Mouse (Mus musculus) kidney, embryonic 14.5 days (tissue): ENCODE measurements around the gene Klhl11. TPM values are rescaled to one million over a fixed set of nuclear protein-coding genes. Genes with fewer than 3 reads are reported as not detected.

Experiments used
- ATAC-seq: fragments of 200-750 bp; cut with Nextera tagmentation; 2 replicates; pipeline ENCODE4 v1.8.0; 2017; ENCODE audit warnings: moderate number of reproducible peaks, mild to moderate bottlenecking, moderate TSS enrichment, moderate library complexity; ENCODE audit not compliant: low FRiP score, low TSS enrichment
- H3K27ac ChIP-seq: fragments of 300-500 bp; sonication (generic); 2 replicates; pipeline ENCODE4 v1.5.1; 2014; ENCODE audit warnings: low read depth, mild to moderate bottlenecking, low read length, moderate library complexity, mixed read lengths
- H3K27me3 ChIP-seq: fragments of 300-500 bp; sonication (generic); 2 replicates; pipeline ENCODE4 v1.6.1; 2014; ENCODE audit warnings: mild to moderate bottlenecking, low read length; ENCODE audit not compliant: control insufficient read depth, insufficient read depth
- H3K36me3 ChIP-seq: fragments of 300-500 bp; sonication (generic); 2 replicates; pipeline ENCODE4 v1.6.1; 2014; ENCODE audit warnings: low read length, mixed read lengths; ENCODE audit not compliant: control insufficient read depth, insufficient read depth
- H3K4me1 ChIP-seq: fragments of 300-500 bp; sonication (generic); 2 replicates; pipeline ENCODE4 v1.6.1; 2014; ENCODE audit warnings: low read length, mixed read lengths; ENCODE audit not compliant: control insufficient read depth, insufficient read depth
- H3K4me2 ChIP-seq: fragments of 300-500 bp; sonication (generic); replicated peaks from 2 replicates; pipeline ENCODE4 v1.6.1; 2014; ENCODE audit warnings: low read depth, mild to moderate bottlenecking, low read length
- H3K4me3 ChIP-seq: fragments of 300-500 bp; sonication (generic); 2 replicates; pipeline ENCODE4 v1.5.1; 2014; ENCODE audit warnings: mild to moderate bottlenecking, low read length
- H3K9ac ChIP-seq: fragments of 300-500 bp; sonication (generic); 2 replicates; pipeline ENCODE4 v1.6.1; 2014; ENCODE audit warnings: low read depth, mild to moderate bottlenecking, low read length, moderate library complexity
- H3K9me3 ChIP-seq: fragments of 300-500 bp; sonication (generic); 2 replicates; pipeline ENCODE4 v1.6.1; 2016; ENCODE audit warnings: low read length; ENCODE audit not compliant: control insufficient read depth
- WGBS: fragments of 180-500 bp; shearing (Covaris S2); extraction: QIAGEN DNeasy Blood & Tissue Kit; methylation state at CpG from one replicate; pipeline ENCODE4 v1.1.7; 2014; 5-methylcytosine and 5-hydroxymethylcytosine counted together
- polyA plus RNA-seq: library from polyadenylated mRNA; unstranded; fragments of >200 nt; fragmentation: Nextera tagmentation; extraction: Ambion mirVana; gene quantifications from 2 replicates; pipeline ENCODE4 v1.2.1, GENCODE M21; 2014

Klhl11 gene
- polyA plus RNA-seq: 8.5 and 12.3 TPM in 2 replicates

DNA sequence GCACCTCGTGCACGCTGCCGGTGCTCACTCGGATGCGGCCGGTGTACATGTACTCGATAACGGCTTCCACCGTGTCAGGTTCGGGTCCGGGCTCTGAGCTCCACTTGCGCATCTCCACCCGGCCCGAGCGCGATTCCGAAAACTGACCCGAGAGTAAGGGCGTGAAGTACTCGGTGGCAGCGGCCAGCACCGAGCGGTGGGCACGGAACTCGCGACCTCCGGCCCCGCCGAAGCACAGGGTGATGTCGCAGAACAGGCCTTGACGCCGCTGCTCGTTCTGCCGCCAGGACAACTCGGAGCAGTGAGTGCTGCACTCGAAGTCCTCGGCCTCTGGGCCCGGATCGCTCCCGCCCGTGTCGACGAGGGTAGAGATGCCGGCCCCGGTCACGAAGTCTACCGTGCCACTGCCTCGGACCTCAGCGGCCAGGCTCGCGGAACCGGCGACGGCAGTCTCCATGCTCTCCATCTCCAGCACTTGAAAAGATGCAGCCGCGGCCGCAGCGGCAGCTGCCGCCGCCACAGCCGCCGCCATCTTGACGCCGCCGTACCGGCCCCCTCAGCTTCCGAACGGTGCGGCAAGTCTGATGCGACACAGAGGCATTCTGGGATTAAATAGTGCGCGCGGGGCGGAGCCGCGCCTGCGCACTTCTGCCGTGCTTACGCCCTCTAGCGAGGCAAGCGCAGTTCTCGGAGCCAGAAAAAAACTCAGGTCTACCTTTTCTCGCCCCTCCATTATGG, at the start of gene Klhl11:
Gene Klhl11, minus strand, starts transcription at position 545 of the 738 bp plus-strand sequence.
- H3K4me2 ChIP-seq: peak within 1 kb of the TSS; percentile 95
- peaks cover 10% of the 10 kb centered on the region for H3K36me3 ChIP-seq
- ATAC-seq: peak; percentile 94
- peak within 1 kb of the TSS; percentile 93 for H3K9ac ChIP-seq
- no peaks in the 10 kb centered on the region for H3K27me3 ChIP-seq
- no peaks in the 10 kb centered on the region for H3K9me3 ChIP-seq
- under 1% methylated on average over 83 of the region's 83 CpGs for WGBS
- peak within 1 kb of the TSS; percentile 83 for H3K27ac ChIP-seq
- H3K4me1 ChIP-seq: peaks cover 14% of the 10 kb centered on the region
- H3K4me3 ChIP-seq: peak within 1 kb of the TSS; percentile 92

DNA sequence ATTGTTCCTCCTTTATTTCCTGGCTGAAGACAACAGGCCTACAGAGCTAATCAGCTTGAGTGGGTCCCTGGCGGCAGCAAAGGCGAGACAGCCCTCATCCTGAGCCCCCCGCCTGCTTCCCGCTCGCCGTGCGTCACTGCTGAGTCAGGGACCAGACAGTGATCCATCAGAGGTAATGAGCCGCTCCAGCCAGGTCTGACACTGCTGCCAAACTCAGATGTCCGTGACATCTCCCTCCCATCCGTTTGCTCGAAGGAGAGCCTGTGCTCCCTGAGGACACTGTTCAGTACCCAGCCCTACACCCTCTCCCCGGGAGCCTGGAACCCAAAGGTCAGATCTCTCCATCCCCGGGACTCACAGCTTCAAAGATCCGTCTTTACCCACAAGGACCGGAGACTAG, 48.3 kb upstream of the Klhl11 start:
- WGBS: 37% methylated on average over 15 of the region's 15 CpGs
- peaks cover 29% of the 10 kb centered on the region for H3K4me1 ChIP-seq
- H3K9ac ChIP-seq: no peak overlapping the region
- H3K4me3 ChIP-seq: no peak overlapping the region
- no peaks in the 10 kb centered on the region for H3K9me3 ChIP-seq
- H3K27ac ChIP-seq: 0 out of 2 replicates have a peak overlapping the region, but pooled peaks have one; percentile 30
- H3K27me3 ChIP-seq: no peaks in the 10 kb centered on the region
- ATAC-seq: peak; percentile 68
- no peak overlapping the region for H3K4me2 ChIP-seq
- peaks cover 74% of the 10 kb centered on the region for H3K36me3 ChIP-seq

DNA sequence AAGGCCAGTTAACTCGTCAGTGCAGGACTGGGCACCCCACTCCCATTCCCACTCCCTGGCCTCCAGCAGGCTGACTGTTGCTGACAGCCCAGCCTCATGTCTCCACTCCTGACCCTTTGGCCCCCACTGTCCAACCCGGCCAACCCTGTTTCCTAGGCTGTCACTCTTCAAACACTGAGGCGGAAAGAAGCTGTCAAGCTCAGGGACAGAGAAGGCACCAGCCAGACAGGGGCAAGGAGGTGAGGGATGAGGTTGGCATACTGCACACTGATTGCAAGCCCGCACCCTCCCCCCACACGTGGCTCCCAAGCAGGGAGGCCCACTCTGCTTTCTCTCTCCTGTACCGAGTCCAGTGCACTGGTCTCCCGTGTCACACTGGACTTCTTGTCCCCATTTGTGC, 46.6 kb upstream of the Klhl11 start:
- Histone ChIP-seq H3K36me3 (peaks cover 91% of the 10 kb centered on the region), H3K27me3 (no peaks in the 10 kb centered on the region), H3K9ac (no peak overlapping the region), H3K4me2 (no peak overlapping the region), H3K4me1 (peaks cover 15% of the 10 kb centered on the region; the same call in 1 of the 2 replicates), H3K4me3 (no peak overlapping the region), H3K27ac (peak overlapping the region; percentile 37; the same call in 1 of the 2 replicates), H3K9me3 (no peaks in the 10 kb centered on the region)
- ATAC-seq: peak; percentile 10; the same call in 1 of the 2 replicates
- WGBS: 58% methylated on average over 7 of the region's 7 CpGs

DNA sequence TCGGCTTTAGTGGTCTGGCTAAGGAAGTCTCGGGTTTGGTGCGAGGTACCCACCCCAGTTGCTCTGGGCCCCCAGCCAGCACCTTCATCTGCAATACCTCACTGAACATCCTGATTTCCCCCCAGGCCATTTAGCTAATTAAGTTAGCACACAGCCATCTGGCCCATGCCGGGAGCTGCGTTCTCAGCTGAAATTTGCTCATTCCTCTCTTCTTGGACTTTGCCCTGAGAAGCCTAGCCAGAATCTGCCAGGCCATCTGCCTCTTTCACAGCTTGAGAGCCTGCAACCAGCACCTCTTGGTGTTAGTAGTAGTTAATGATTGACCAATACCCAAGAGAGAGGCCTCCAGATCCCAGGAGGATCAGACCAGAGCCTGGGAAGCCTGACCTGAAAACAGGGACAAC, 45.6 kb upstream of the Klhl11 start:
- H3K4me1 ChIP-seq: peaks cover 15% of the 10 kb centered on the region; the same call in 1 of the 2 replicates
- H3K27ac ChIP-seq: no peak overlapping the region
- 52% methylated on average over 5 of the region's 5 CpGs for WGBS
- H3K27me3 ChIP-seq: no peaks in the 10 kb centered on the region
- H3K9me3 ChIP-seq: no peaks in the 10 kb centered on the region
- peaks cover 96% of the 10 kb centered on the region for H3K36me3 ChIP-seq
- H3K4me2 ChIP-seq: no peak overlapping the region
- no peak overlapping the region for H3K4me3 ChIP-seq
- H3K9ac ChIP-seq: no peak overlapping the region
- ATAC-seq: 0 out of 2 replicates have a peak, but pooled peaks have one; percentile 41

DNA sequence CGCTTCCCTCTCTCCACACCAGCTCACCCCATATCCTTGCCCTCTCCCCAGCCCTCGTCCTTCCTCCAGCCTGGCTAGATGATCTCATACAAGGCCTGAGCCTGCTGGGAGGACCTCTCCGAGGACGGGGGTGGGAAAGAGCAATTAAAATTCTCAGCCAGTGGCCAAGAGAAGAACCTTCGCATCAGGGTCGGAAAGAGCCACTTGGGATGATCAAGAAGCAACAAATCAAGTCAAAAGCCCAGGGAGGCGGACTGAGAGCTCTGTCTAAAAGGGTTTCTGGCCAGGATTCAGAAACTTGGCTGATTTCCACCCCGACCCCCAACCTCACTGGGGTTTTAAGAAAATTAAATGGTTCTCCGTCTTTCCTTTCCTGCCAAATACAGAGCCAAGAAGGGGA, 43.8 kb upstream of the Klhl11 start:
- ATAC-seq: no peak
- H3K4me3 ChIP-seq: no peak overlapping the region
- no peak overlapping the region for H3K27ac ChIP-seq
- WGBS: 64% methylated on average over 9 of the region's 9 CpGs
- H3K36me3 ChIP-seq: peaks cover 94% of the 10 kb centered on the region
- no peaks in the 10 kb centered on the region for H3K9me3 ChIP-seq
- peaks cover 13% of the 10 kb centered on the region; the same call in 1 of the 2 replicates for H3K4me1 ChIP-seq
- no peaks in the 10 kb centered on the region for H3K27me3 ChIP-seq
- H3K9ac ChIP-seq: no peak overlapping the region
- H3K4me2 ChIP-seq: no peak overlapping the region

DNA sequence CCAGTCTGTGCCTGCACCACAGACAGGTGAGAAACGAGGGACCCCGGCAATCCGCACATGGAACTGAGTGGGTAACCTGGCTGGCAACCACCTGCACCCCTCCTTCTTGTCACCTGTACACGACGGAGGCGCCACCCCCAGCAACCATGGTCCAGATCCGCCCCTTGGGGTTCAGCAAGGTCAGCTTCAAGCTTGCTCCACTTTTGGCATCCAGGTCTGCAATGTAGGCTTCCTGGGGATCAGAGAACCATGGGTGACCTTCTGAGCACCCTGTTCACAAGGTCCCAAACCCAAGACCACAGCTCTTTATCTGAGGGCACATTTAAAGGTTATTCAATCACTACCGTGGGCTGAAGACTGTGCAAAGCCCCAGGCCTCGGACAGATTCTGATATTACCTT, 43.2 kb upstream of the Klhl11 start:
- Histone ChIP-seq H3K4me3 (no peak overlapping the region), H3K9me3 (no peaks in the 10 kb centered on the region), H3K27me3 (no peaks in the 10 kb centered on the region), H3K9ac (no peak overlapping the region), H3K36me3 (peaks cover 94% of the 10 kb centered on the region), H3K27ac (no peak overlapping the region), H3K4me2 (no peak overlapping the region), H3K4me1 (peaks cover 12% of the 10 kb centered on the region; the same call in 1 of the 2 replicates)
- 93% methylated on average over 9 of the region's 9 CpGs for WGBS
- ATAC-seq: no peak

DNA sequence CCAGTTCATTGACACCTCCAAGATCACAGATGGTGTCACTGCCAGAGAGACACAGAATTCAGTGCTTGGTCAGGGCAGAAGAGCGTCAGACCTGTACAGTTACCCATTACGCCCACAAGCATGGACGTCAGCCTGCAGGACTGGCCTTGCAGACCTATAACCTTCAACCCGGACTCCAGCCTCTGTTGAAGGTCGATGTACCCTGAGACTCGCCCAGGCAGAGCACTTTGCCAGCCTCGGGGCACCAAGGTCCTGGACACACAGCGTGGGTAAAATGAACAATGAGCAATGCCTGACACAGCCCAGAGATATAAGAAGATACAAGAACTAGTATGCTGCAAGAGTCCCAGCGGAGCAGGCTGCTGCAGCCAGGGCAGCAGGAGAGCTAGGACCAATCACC, 42.5 kb upstream of the Klhl11 start:
- H3K36me3 ChIP-seq: peaks cover 91% of the 10 kb centered on the region
- no peak overlapping the region for H3K4me2 ChIP-seq
- WGBS: 93% methylated on average over 9 of the region's 9 CpGs
- H3K9me3 ChIP-seq: no peaks in the 10 kb centered on the region
- no peak overlapping the region for H3K27ac ChIP-seq
- no peaks in the 10 kb centered on the region for H3K27me3 ChIP-seq
- no peak overlapping the region for H3K9ac ChIP-seq
- H3K4me1 ChIP-seq: peaks cover 6% of the 10 kb centered on the region; the same call in 1 of the 2 replicates
- no peak for ATAC-seq
- H3K4me3 ChIP-seq: no peak overlapping the region

DNA sequence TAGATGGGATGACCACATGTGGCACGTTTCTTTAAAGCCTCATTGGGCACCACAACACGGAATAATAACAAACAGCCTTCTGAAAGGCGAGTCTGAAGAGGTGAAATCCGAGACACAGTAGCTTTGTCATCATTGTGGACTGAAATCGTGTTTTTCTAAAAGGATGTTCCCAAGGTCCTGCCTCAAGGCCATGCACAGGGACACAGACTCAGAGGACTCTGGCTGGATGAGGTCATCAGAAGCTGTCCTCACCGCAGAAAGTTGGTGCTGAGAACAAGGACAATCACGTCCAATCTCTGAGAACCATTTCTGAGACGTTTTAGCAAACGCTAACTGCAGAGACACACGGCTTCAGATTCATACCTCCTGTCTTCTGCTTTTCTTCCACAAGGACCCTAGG, 41.2 kb upstream of the Klhl11 start:
- 75% methylated on average over 10 of the region's 10 CpGs for WGBS
- H3K36me3 ChIP-seq: peaks cover 91% of the 10 kb centered on the region

DNA sequence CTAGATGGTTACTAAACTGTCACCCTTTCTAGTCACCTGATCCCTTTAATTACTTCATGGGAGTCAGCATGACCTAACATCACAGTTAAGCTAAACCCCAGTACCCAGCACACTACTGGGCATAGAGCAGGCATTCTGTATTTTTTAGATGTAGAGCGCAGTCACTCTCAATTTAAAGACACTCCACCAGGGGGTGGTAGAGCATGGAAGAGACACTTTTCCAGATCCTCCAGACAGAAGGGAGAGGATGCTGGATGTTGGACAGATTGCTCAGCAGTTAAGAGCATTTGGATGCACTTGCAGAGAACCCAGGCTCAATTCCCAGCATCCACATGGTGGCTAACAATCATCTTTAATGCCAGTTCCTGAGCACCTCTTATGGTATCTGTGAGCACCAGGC, 39.8 kb upstream of the Klhl11 start:
- Histone ChIP-seq H3K9me3 (no peaks in the 10 kb centered on the region), H3K27me3 (no peaks in the 10 kb centered on the region), H3K9ac (no peak overlapping the region), H3K4me3 (no peak overlapping the region), H3K36me3 (peaks cover 87% of the 10 kb centered on the region), H3K4me1 (no peaks in the 10 kb centered on the region), H3K27ac (no peak overlapping the region), H3K4me2 (no peak overlapping the region)
- no peak for ATAC-seq
- WGBS: 93% methylated on average over 1 of the region's 1 CpGs

More for the DNA sequence above, 41.2 kb upstream of the Klhl11 start:
- H3K9ac ChIP-seq: no peak overlapping the region
- H3K4me3 ChIP-seq: no peak overlapping the region
- ATAC-seq: no peak
- no peak overlapping the region for H3K27ac ChIP-seq
- no peaks in the 10 kb centered on the region; the same call in 1 of the 2 replicates for H3K4me1 ChIP-seq
- H3K27me3 ChIP-seq: no peaks in the 10 kb centered on the region
- no peak overlapping the region for H3K4me2 ChIP-seq
- H3K9me3 ChIP-seq: no peaks in the 10 kb centered on the region
